Mouse (Mus musculus) cerebellum, adult 2 months (tissue): ENCODE data around the gene Sox1. TPM values are rescaled to one million over a fixed set of nuclear protein-coding genes. Genes with fewer than 3 reads are reported as not detected.
A peak's percentile ranks its signal among the peaks of the same experiment; 100 is the strongest.

Experiments used
- DNase-seq, 2 experiments: peaks; one replicate each; pipeline ENCODE4 v3.0.0; 2021
- H3K27ac ChIP-seq: fragments of 200-500 bp; 2 replicates; pipeline ENCODE4 v1.5.1; 2012; ENCODE audit warnings: low read length, control low read depth, inconsistent platforms; ENCODE audit not compliant: insufficient read depth
- H3K27me3 ChIP-seq: fragments of 200-500 bp; 2 replicates; pipeline ENCODE4 v1.6.1; 2012; ENCODE audit warnings: inconsistent platforms, mild to moderate bottlenecking, low read length, moderate library complexity; ENCODE audit not compliant: control insufficient read depth, insufficient read depth
- H3K4me1 ChIP-seq: fragments of 200-500 bp; 2 replicates; pipeline ENCODE4 v1.6.1; 2011; ENCODE audit warnings: low read length; ENCODE audit not compliant: control insufficient read depth, insufficient read depth
- H3K4me3 ChIP-seq: fragments of 200-500 bp; replicated peaks from 2 replicates; pipeline ENCODE3; 2011; ENCODE audit warnings: mild to moderate bottlenecking, low read depth, low read length, control low read depth; ENCODE audit not compliant: insufficient read depth
- CTCF ChIP-seq: fragments of 200-500 bp; IDR thresholded peaks from 2 replicates; pipeline ENCODE4 v1.5.1; 2011; ENCODE audit warnings: low read depth, mild to moderate bottlenecking, control low read depth, low read length, moderate library complexity, borderline replicate concordance; ENCODE audit not compliant: insufficient read depth
- POLR2A ChIP-seq: fragments of 200-500 bp; IDR thresholded peaks from 2 replicates; pipeline ENCODE4 v1.6.1; 2011; ENCODE audit warnings: low read length, control low read depth, borderline replicate concordance; ENCODE audit not compliant: insufficient read depth
- WGBS: fragments of 180-500 bp; shearing (Covaris S2); methylation state at CpG from one replicate; pipeline ENCODE4 v1.1.7; 2018; 5-methylcytosine and 5-hydroxymethylcytosine counted together
- polyA plus RNA-seq: library from polyadenylated mRNA; depleted of rRNA; stranded (reverse); fragments of >200 nt; gene quantifications from 2 replicates; pipeline ENCODE4 v1.2.3, GENCODE M21; 2012

Sox1 gene
- polyA plus RNA-seq, 1 experiment: 8.2 TPM

DNA sequence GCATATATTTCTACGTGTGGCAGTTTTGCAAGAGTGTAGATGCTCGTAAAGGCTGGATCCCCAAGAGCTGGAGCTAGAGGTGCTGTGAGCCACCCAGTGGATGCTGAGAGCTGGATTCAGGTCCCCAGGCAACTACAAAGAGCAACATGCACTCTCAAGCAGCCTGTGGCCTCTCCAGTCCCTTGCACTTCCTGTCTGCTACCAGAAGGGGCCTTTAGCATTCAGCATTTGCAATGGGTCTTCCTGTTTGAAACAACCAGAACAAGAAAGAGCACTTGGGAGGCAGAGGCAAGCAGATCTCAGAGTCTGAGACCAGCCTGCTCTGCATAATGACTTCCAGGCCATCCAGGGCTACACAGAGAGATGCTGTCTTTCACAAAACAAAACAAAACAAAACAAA lies 25.4 kb downstream of the Sox1 start:
- H3K4me3 ChIP-seq: no peak overlapping the region
- TF ChIP-seq POLR2A (no peak), CTCF (no peak)
- 95% methylated on average over 2 of the region's 2 CpGs for WGBS
- no peak for DNase-seq
- H3K4me1 ChIP-seq: no peaks in the 10 kb centered on the region
- no peak overlapping the region for H3K27ac ChIP-seq
- no peaks in the 10 kb centered on the region; the same call in 1 of the 2 replicates for H3K27me3 ChIP-seq

GRCm38 (mm10) chr8:12425906-12426305 lies 30.8 kb downstream of the Sox1 start:
- no peak for TF ChIP-seq CTCF
- TF ChIP-seq POLR2A: no peak
- no peak for DNase-seq
- peaks cover 2% of the 10 kb centered on the region; the same call in 1 of the 2 replicates for H3K27me3 ChIP-seq
- no peak overlapping the region for H3K4me3 ChIP-seq
- 0 out of 2 replicates have a peak, but pooled peaks cover 3% of the 10 kb centered on the region for H3K4me1 ChIP-seq
- 93% methylated on average over 8 of the region's 8 CpGs for WGBS
- no peak overlapping the region for H3K27ac ChIP-seq

DNA sequence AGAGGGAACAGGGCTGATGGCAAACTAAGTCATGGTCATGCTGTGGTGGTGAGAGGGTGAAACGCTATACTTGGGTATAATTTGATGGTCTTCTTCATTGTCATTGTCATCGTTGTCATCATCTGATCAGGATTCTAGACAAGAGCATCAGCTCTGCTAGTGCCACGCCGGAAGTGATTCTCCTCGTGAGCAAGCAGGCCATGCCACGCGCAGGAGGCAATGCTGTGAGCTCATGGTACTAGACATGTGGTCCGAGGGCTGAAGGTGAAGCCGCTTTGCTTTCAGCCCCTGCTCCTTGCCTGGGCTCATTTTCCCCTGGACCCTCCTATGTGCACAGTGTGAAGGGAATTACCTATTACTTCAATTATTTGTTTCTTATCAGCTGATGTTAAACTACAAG lies 32.3 kb downstream of the Sox1 start:
- no peak for TF ChIP-seq POLR2A
- no peak for TF ChIP-seq CTCF
- Histone ChIP-seq H3K27ac (no peak overlapping the region), H3K4me3 (no peak overlapping the region), H3K4me1 (0 out of 2 replicates have a peak, but pooled peaks cover 3% of the 10 kb centered on the region), H3K27me3 (peaks cover 2% of the 10 kb centered on the region; the same call in 1 of the 2 replicates)
- 77% methylated on average over 9 of the region's 9 CpGs for WGBS
- DNase-seq: no peak

GRCm38 (mm10) chr8:12427886-12428799 lies 33.0 kb downstream of the Sox1 start:
- TF ChIP-seq POLR2A: no peak
- TF ChIP-seq CTCF: no peak
- Histone ChIP-seq H3K4me3 (no peak overlapping the region), H3K27ac (no peak overlapping the region), H3K4me1 (0 out of 2 replicates have a peak, but pooled peaks cover 3% of the 10 kb centered on the region), H3K27me3 (peaks cover 2% of the 10 kb centered on the region; the same call in 1 of the 2 replicates)
- 25% methylated on average over 26 of the region's 26 CpGs for WGBS
- no peak for DNase-seq

DNA sequence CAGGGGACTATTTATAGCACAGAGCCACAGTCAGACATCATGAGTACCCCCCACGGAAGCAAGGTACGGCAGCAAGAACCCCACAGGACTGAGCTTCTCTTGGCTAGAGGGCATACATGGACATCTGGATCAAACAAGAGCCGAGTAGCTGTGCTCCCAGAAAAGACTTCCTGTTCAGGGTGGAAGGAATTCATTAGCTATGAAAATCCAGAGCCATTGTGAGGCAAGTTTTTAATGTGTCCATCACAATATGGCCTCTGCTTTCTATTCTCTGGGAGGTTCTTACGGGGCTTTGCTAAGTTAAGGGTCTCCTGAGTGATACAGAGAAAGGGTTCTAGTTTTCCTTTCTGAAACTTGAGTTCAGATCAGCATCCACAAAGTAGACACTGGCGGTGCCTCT lies 33.8 kb downstream of the Sox1 start:
- 27% methylated on average over 5 of the region's 5 CpGs for WGBS

GRCm38 (mm10) chr8:12429601-12430172 lies 34.6 kb downstream of the Sox1 start:
- DNase-seq: no peak
- TF ChIP-seq CTCF (no peak), POLR2A (no peak)
- peaks cover 2% of the 10 kb centered on the region; the same call in 1 of the 2 replicates for H3K27me3 ChIP-seq
- H3K27ac ChIP-seq: no peak overlapping the region
- no peak overlapping the region for H3K4me3 ChIP-seq
- 11% methylated on average over 9 of the region's 9 CpGs for WGBS
- 0 out of 2 replicates have a peak, but pooled peaks cover 3% of the 10 kb centered on the region for H3K4me1 ChIP-seq

More for the DNA sequence above, 33.8 kb downstream of the Sox1 start:
- peaks cover 2% of the 10 kb centered on the region; the same call in 1 of the 2 replicates for H3K27me3 ChIP-seq
- H3K27ac ChIP-seq: no peak overlapping the region
- H3K4me3 ChIP-seq: no peak overlapping the region
- TF ChIP-seq CTCF: no peak
- no peak for TF ChIP-seq POLR2A
- 0 out of 2 replicates have a peak, but pooled peaks cover 3% of the 10 kb centered on the region for H3K4me1 ChIP-seq
- no peak for DNase-seq

- WGBS: 2% methylated on average over 46 of the region's 46 CpGs
- DNase-seq: peak; percentile 31 to 32
- Histone ChIP-seq H3K4me1 (0 out of 2 replicates have a peak, but pooled peaks cover 3% of the 10 kb centered on the region), H3K4me3 (no peak overlapping the region), H3K27me3 (peaks cover 2% of the 10 kb centered on the region; the same call in 1 of the 2 replicates), H3K27ac (no peak overlapping the region)
- TF ChIP-seq CTCF (no peak), POLR2A (no peak)
Observed at GRCm38 (mm10) chr8:12430173-12430899, 35.2 kb downstream of the Sox1 start.
